Mouse (Mus musculus): ENCODE measurements around the gene Zfp462. TPM values are rescaled to one million over a fixed set of nuclear protein-coding genes. Genes with fewer than 3 reads are reported as not detected.

The Zfp462 gene
- polyA plus RNA-seq, 1 experiment, result not detected

DNA sequence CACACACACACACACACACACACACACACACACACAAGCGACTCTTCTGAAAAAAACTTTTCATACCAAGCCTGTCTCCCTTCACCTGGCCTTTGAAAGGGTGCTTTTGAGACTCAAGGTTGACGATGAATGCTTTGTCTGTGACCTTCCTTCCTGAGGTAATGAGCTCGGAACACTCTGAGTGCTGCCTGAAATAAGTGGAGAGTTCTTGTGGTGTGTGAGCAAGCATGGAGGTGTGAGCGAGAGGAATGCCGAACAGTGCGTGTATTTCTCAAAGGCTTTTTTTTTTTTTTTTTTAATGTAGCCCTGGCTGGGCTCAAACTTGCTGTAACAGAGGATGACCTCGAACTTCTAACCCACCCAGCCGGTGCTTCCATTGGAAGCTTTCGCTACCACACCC lies 156.8 kb downstream of the Zfp462 start:
- H3K27ac ChIP-seq (ENCODE audit: insufficient read depth, low read depth, low read length), result no peak overlapping the region
- H3K4me3 ChIP-seq (ENCODE audit: insufficient read depth, low read depth, low read length), result no peak overlapping the region
- 90% methylated on average over 9 of the region's 9 CpGs for WGBS
- no peak for TF ChIP-seq POLR2A (IDR thresholded peaks at IDR 0.05; ENCODE audit: insufficient read depth, low read depth, low read length)
- no peak for TF ChIP-seq CTCF (IDR thresholded peaks at IDR 0.05; ENCODE audit: insufficient read depth, low read depth, low read length)
- H3K4me1 ChIP-seq (ENCODE audit: control insufficient read depth, insufficient read depth, low read length), result peaks cover 2% of the 10 kb centered on the region; the same call in 1 of the 2 replicates

DNA sequence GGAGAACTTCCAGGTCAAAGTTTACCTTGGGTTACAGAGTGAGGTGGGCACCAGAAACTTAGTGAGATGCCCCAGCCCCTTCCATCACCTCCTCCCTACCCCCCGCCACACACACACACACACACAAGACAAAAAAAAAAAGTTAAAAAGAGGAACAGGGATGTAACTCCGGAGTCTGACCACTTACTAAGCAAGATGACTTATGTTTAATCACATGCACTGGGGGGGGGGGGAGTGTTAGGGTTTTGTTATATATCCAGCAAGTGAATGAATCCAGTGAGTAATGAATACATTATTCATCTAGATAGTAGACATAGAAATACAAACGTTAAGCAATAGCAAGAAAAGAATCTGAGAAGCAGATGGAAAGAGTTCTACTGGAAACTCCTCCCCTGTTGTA lies 157.5 kb downstream of the Zfp462 start:
- no peak for TF ChIP-seq POLR2A (IDR thresholded peaks at IDR 0.05; ENCODE audit: insufficient read depth, low read depth, low read length)
- TF ChIP-seq CTCF (IDR thresholded peaks at IDR 0.05; ENCODE audit: insufficient read depth, low read depth, low read length), result no peak
- 85% methylated on average over 3 of the region's 3 CpGs for WGBS
- Histone ChIP-seq H3K4me3 (ENCODE audit: insufficient read depth, low read depth, low read length) (no peak overlapping the region), H3K27ac (ENCODE audit: insufficient read depth, low read depth, low read length) (no peak overlapping the region), H3K4me1 (ENCODE audit: control insufficient read depth, insufficient read depth, low read length) (peaks cover 2% of the 10 kb centered on the region; the same call in 1 of the 2 replicates)

DNA sequence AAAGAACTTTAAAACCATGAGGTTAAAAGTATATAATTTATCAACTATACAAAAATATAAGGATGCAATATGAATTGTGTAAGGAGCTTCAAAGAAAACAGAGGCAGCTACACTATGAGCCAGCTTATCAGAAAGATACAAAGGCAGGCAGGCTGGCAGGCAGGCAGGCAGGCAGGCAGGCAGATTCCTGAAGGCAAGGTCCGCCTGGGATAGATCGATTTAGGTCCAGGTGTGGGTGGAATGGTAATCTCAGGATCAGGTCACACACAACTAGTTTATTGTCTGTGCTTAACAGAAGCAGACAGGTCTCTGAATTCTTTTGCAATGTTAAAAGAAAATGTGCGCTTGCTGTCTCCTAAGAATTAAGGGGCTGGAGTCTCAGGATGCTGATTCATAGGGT lies 158.7 kb downstream of the Zfp462 start:
- no peak for TF ChIP-seq CTCF (IDR thresholded peaks at IDR 0.05; ENCODE audit: insufficient read depth, low read depth, low read length)
- TF ChIP-seq POLR2A (IDR thresholded peaks at IDR 0.05; ENCODE audit: insufficient read depth, low read depth, low read length), result no peak
- peaks cover 2% of the 10 kb centered on the region; the same call in 1 of the 2 replicates for H3K4me1 ChIP-seq (ENCODE audit: control insufficient read depth, insufficient read depth, low read length)
- no peak overlapping the region for H3K27ac ChIP-seq (ENCODE audit: insufficient read depth, low read depth, low read length)
- no peak overlapping the region for H3K4me3 ChIP-seq (ENCODE audit: insufficient read depth, low read depth, low read length)
- 55% methylated on average over 3 of the region's 3 CpGs for WGBS

DNA sequence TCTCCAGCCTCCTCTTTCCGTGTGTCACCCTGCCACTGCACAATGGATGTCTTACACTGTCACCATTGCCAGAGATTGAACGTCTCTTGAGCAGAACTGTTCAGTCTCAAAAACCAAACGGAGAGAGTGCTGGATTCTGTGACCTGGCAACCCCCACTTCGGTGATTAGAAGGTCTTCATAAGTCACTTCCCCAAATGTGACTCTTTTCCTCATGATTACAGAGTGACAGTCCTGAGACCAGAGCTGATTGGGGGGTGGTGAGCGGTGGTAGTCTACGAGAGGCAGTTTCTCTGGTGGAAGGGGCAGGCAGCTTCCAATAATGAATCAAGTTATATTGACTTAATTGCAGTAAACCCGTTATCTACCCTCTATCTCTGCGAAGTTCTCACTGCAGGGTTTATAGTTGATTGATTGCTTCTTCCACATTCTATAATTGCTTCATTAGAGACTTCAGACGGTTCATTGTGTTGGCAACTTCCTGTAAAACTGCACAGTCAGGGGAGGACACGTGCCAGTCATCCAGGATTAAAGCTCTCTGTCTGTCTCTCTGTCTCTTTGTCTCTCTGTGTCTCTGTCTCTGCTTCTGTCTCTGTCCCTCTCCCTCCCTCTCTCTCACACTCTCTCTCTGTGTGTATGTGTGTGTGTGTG lies 173.1 kb downstream of the Zfp462 start:
- TF ChIP-seq CTCF (IDR thresholded peaks at IDR 0.05; ENCODE audit: insufficient read depth, low read depth, low read length), result no peak
- TF ChIP-seq POLR2A (IDR thresholded peaks at IDR 0.05; ENCODE audit: insufficient read depth, low read depth, low read length), result no peak
- peaks cover 5% of the 10 kb centered on the region; the same call in 1 of the 2 replicates for H3K4me1 ChIP-seq (ENCODE audit: control insufficient read depth, insufficient read depth, low read length)
- no peak overlapping the region for H3K4me3 ChIP-seq (ENCODE audit: insufficient read depth, low read depth, low read length)
- 63% methylated on average over 10 of the region's 10 CpGs for WGBS
- no peak overlapping the region for H3K27ac ChIP-seq (ENCODE audit: insufficient read depth, low read depth, low read length)

DNA sequence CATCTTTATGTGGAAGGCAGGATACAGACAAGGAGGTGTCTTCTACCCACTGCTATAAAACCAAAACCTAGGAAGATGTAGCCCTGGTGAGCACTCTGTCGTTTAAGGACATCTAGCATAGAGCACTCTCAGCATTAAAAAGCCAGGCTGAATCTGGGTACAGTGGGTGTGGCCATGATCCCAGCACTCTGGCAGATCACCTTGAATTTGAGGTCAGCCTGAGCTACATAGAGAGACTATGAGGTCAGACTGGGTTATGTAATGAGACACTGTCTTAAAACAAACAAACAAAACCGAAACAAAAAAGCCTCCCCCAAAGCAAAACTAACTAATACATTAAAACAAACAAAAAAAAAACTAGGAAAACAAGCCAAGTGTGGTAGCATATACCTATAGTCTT lies 176.3 kb downstream of the Zfp462 start:
- Histone ChIP-seq H3K4me3 (ENCODE audit: insufficient read depth, low read depth, low read length) (no peak overlapping the region), H3K4me1 (ENCODE audit: control insufficient read depth, insufficient read depth, low read length) (peaks cover 15% of the 10 kb centered on the region), H3K27ac (ENCODE audit: insufficient read depth, low read depth, low read length) (no peak overlapping the region)
- TF ChIP-seq POLR2A (IDR thresholded peaks at IDR 0.05; ENCODE audit: insufficient read depth, low read depth, low read length), result no peak
- no peak for TF ChIP-seq CTCF (IDR thresholded peaks at IDR 0.05; ENCODE audit: insufficient read depth, low read depth, low read length)
- 92% methylated on average over 2 of the region's 2 CpGs for WGBS

DNA sequence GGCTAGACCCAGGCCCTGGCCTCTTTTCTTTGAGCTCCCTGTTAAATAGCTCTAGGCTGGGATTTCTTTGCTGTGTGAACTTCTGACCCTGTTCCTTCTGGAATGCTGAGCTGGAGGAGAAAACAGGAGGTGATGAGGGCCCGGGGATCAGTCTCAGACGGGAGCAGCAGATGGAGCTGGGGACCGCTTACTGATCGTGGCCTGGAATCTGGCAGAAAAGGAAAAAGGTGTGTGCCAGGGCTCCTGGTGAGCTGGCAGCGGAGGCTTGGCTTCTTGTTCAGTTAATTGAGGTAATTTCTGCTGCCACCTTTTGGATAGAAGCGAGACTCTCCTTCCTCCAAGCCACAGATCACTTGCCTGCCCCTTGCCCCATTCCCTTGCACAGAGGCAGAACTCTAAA lies 177.1 kb downstream of the Zfp462 start:
- TF ChIP-seq POLR2A (IDR thresholded peaks at IDR 0.05; ENCODE audit: insufficient read depth, low read depth, low read length) (no peak), CTCF (IDR thresholded peaks at IDR 0.05; ENCODE audit: insufficient read depth, low read depth, low read length) (no peak)
- Histone ChIP-seq H3K4me1 (ENCODE audit: control insufficient read depth, insufficient read depth, low read length) (peaks cover 19% of the 10 kb centered on the region), H3K27ac (ENCODE audit: insufficient read depth, low read depth, low read length) (no peak overlapping the region), H3K4me3 (ENCODE audit: insufficient read depth, low read depth, low read length) (no peak overlapping the region)
- WGBS, result 68% methylated on average over 6 of the region's 6 CpGs

DNA sequence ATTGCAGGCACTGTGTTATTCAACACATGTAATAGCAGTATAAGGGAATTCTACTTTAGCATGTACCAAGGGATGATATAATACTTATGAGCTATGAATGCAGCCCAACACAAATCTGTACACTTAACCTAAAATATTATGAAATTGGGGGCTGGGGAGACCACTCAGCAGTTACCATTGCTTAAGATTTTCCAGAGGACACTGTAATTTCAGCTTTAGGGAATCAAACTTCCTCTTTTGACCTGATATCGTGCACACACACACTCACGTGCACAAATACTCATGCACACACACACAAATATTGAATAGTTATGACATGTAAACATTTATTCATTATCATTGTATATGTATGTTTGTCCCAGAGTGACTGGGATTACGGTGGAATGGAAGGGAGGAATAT lies 179.3 kb downstream of the Zfp462 start:
- Histone ChIP-seq H3K4me3 (ENCODE audit: insufficient read depth, low read depth, low read length) (no peak overlapping the region), H3K27ac (ENCODE audit: insufficient read depth, low read depth, low read length) (no peak overlapping the region), H3K4me1 (ENCODE audit: control insufficient read depth, insufficient read depth, low read length) (peaks cover 19% of the 10 kb centered on the region)
- 98% methylated on average over 3 of the region's 3 CpGs for WGBS
- no peak for TF ChIP-seq POLR2A (IDR thresholded peaks at IDR 0.05; ENCODE audit: insufficient read depth, low read depth, low read length)
- TF ChIP-seq CTCF (IDR thresholded peaks at IDR 0.05; ENCODE audit: insufficient read depth, low read depth, low read length), result no peak

DNA sequence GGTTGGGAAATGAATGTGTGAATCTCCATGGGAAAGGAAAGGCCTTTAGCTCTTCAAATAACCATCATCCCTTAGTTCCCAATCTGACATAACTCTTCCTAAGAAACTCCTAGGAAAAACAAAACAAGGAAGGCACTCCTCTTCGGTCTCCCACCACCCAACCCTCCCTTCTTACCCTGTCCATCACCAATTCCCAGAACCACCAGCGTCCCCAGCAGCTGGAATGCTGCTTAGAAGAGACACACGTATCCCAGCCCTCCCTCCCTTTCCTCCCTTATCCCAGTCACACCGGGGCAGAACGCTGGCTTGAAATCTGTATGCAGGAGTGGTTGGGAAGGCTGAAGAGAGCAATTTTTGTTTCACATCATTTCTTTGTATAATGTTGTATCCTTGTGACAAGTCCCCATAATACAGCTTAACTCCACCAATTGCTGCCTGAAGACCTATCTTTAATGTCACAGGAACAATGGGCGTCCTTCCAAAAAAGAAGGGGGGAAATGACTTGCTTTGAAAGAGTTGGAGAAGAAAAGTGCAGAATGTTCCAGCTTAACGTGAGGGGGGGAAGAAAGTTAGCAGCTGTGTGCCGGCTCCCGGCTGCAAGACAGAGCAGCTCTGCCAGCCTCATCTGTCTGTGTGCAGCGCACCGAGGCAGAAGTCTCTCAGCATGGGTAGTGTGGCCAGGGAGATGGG lies 180.3 kb downstream of the Zfp462 start:
- Histone ChIP-seq H3K4me3 (ENCODE audit: insufficient read depth, low read depth, low read length) (no peak overlapping the region), H3K27ac (ENCODE audit: insufficient read depth, low read depth, low read length) (no peak overlapping the region; the same call in 1 of the 2 replicates), H3K4me1 (ENCODE audit: control insufficient read depth, insufficient read depth, low read length) (peaks cover 19% of the 10 kb centered on the region)
- TF ChIP-seq POLR2A (IDR thresholded peaks at IDR 0.05; ENCODE audit: insufficient read depth, low read depth, low read length) (no peak), CTCF (IDR thresholded peaks at IDR 0.05; ENCODE audit: insufficient read depth, low read depth, low read length) (no peak)
- WGBS, result 15% methylated on average over 11 of the region's 11 CpGs

DNA sequence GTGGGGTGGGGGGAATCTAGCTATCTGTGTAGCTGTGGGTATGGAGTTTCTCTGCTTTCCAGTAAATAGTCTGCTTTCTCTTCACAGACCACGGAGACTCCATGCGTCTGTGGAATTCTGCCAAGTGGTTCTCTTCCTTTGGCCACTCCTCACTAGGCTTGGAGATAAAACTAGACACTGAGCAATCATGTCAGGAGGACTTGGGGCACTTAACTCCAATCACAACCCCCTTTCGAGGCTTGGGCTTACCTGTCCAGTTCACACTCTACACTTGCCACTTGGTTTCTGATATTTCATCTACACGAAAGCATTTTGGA lies 180.8 kb downstream of the Zfp462 start:
- WGBS, result 40% methylated on average over 4 of the region's 4 CpGs
- no peak for TF ChIP-seq POLR2A (IDR thresholded peaks at IDR 0.05; ENCODE audit: insufficient read depth, low read depth, low read length)
- TF ChIP-seq CTCF (IDR thresholded peaks at IDR 0.05; ENCODE audit: insufficient read depth, low read depth, low read length), result no peak
- Histone ChIP-seq H3K4me3 (ENCODE audit: insufficient read depth, low read depth, low read length) (no peak overlapping the region), H3K27ac (ENCODE audit: insufficient read depth, low read depth, low read length) (peak overlapping the region; percentile 76), H3K4me1 (ENCODE audit: control insufficient read depth, insufficient read depth, low read length) (peaks cover 19% of the 10 kb centered on the region)
